Mouse (Mus musculus): ENCODE measurements around the gene Zbtb20.

The Zbtb20 gene

GRCm38 (mm10) chr16:43602573-43602972, 726.9 kb downstream of the Zbtb20 start:
- no peak for DNase-seq (ENCODE audit: low spot score)

GRCm38 (mm10) chr16:43603591-43604141, 728.0 kb downstream of the Zbtb20 start:
- no peak for DNase-seq (ENCODE audit: low spot score)

- no peak for DNase-seq (ENCODE audit: low spot score)
Observed at GRCm38 (mm10) chr16:43604399-43605013, 728.8 kb downstream of the Zbtb20 start.

- DNase-seq (ENCODE audit: low spot score): no peak
Observed at GRCm38 (mm10) chr16:43607086-43607485, 731.4 kb downstream of the Zbtb20 start.

- DNase-seq (ENCODE audit: low spot score): no peak
Observed at GRCm38 (mm10) chr16:43608066-43608465, 732.4 kb downstream of the Zbtb20 start.

- DNase-seq (ENCODE audit: low spot score): no peak
Observed at GRCm38 (mm10) chr16:43610375-43610774, 734.7 kb downstream of the Zbtb20 start.

- no peak for DNase-seq (ENCODE audit: low spot score)
Observed at GRCm38 (mm10) chr16:43616348-43616747, 740.7 kb downstream of the Zbtb20 start.

GRCm38 (mm10) chr16:43617346-43617745, 741.7 kb downstream of the Zbtb20 start:
- DNase-seq (ENCODE audit: low spot score): no peak

- no peak for DNase-seq (ENCODE audit: low spot score)
Observed at GRCm38 (mm10) chr16:43618286-43618685, 742.6 kb downstream of the Zbtb20 start.

- no peak for DNase-seq (ENCODE audit: low spot score)
Observed at GRCm38 (mm10) chr16:43619277-43619676, 743.6 kb downstream of the Zbtb20 start.

GRCm38 (mm10) chr16:43620359-43620758, 744.7 kb downstream of the Zbtb20 start:
- DNase-seq (ENCODE audit: low spot score): no peak

GRCm38 (mm10) chr16:43623315-43624000, 747.8 kb downstream of the Zbtb20 start:
- DNase-seq (ENCODE audit: low spot score): no peak

- DNase-seq (ENCODE audit: low spot score): no peak
Observed at GRCm38 (mm10) chr16:43624876-43625275, 749.2 kb downstream of the Zbtb20 start.

GRCm38 (mm10) chr16:43625289-43625688, 749.6 kb downstream of the Zbtb20 start:
- DNase-seq (ENCODE audit: low spot score): no peak

GRCm38 (mm10) chr16:43625956-43626355, 750.3 kb downstream of the Zbtb20 start:
- no peak for DNase-seq (ENCODE audit: low spot score)

- DNase-seq (ENCODE audit: low spot score): no peak
Observed at GRCm38 (mm10) chr16:43628662-43629061, 753.0 kb downstream of the Zbtb20 start.

- DNase-seq (ENCODE audit: low spot score): no peak
Observed at GRCm38 (mm10) chr16:43631758-43632157, 756.1 kb downstream of the Zbtb20 start.

- no peak for DNase-seq (ENCODE audit: low spot score)
Observed at GRCm38 (mm10) chr16:43634037-43634436, 758.4 kb downstream of the Zbtb20 start.

GRCm38 (mm10) chr16:43637241-43637640, 761.6 kb downstream of the Zbtb20 start:
- no peak for DNase-seq (ENCODE audit: low spot score)

- DNase-seq (ENCODE audit: low spot score): no peak
Observed at GRCm38 (mm10) chr16:43638406-43639049, 762.8 kb downstream of the Zbtb20 start.

GRCm38 (mm10) chr16:43641230-43641629, 765.5 kb downstream of the Zbtb20 start:
- no peak for DNase-seq (ENCODE audit: low spot score)

GRCm38 (mm10) chr16:43645879-43646278, 770.2 kb downstream of the Zbtb20 start:
- no peak for DNase-seq (ENCODE audit: low spot score)

- no peak for DNase-seq (ENCODE audit: low spot score)
Observed at GRCm38 (mm10) chr16:43646943-43647342, 771.3 kb downstream of the Zbtb20 start.

Measured in MN1 (cell line).